Mouse (Mus musculus): ENCODE measurements around the gene Nudt3.

GRCm38 (mm10) chr17:27574470-27575115, 48.7 kb downstream of the Nudt3 start:
- no peak for TF ChIP-seq CTCF (IDR thresholded peaks at IDR 0.05; ENCODE audit: extremely low read depth, insufficient read depth, insufficient read length, insufficient replicate concordance)
- TF ChIP-seq POLR2A (IDR thresholded peaks at IDR 0.05; ENCODE audit: low read depth, low read length): no peak
